Mouse (Mus musculus): ENCODE results near the gene Ncf4.

- TF ChIP-seq CTCF (IDR thresholded peaks at IDR 0.05; ENCODE audit: low read depth) (no peak), EP300 (IDR thresholded peaks at IDR 0.05; ENCODE audit: low read depth) (no peak)
Measured at GRCm38 (mm10) chr15:78278308-78278707, 33.7 kb downstream of the Ncf4 start.

Data from liver, embryonic 14.5 days (tissue).